Mouse (Mus musculus): ENCODE measurements around the gene Ttc26. TPM values are rescaled to one million over a fixed set of nuclear protein-coding genes. Genes with fewer than 3 reads are reported as not detected.
A peak's percentile ranks its signal among the peaks of the same experiment; 100 is the strongest.
"Not testable (repeated sequence)": the region's sequence is repeated elsewhere in the genome, so short reads cannot be mapped to it uniquely, and the experiment has no call there.

Gene Ttc26
- polyA plus RNA-seq, 1 experiment from 2014 or later = 8.3 TPM

- Histone ChIP-seq H3K36me3 (ENCODE audit: control insufficient read depth, insufficient read depth, low read length) (no peaks in the 10 kb centered on the region), H3K4me3 (ENCODE audit: low read length) (peak overlapping the region; percentile 82), H3K27ac (ENCODE audit: low read length) (no peak overlapping the region), H3K4me1 (replicated peaks; ENCODE audit: control insufficient read depth, insufficient read depth, low read length) (peaks cover 12% of the 10 kb centered on the region), H3K9me3 (ENCODE audit: control insufficient read depth, low read length) (no peaks in the 10 kb centered on the region), H3K4me2 (ENCODE audit: low read depth, low read length) (peak overlapping the region; percentile 80), H3K9ac (ENCODE audit: low read length) (no peak overlapping the region; the same call in 1 of the 2 replicates), H3K27me3 (ENCODE audit: control insufficient read depth, insufficient read depth, low read depth, low read length) (peaks cover 32% of the 10 kb centered on the region)
- ATAC-seq (ENCODE audit: low read depth) = no peak
- WGBS = 3% methylated on average over 8 of the region's 8 CpGs
Observed at GRCm38 (mm10) chr6:38355354-38355823, 25.9 kb upstream of the Ttc26 start.

GRCm38 (mm10) chr6:38355862-38356261 lies 25.4 kb upstream of the Ttc26 start:
- WGBS = 19% methylated on average over 7 of the region's 7 CpGs
- Histone ChIP-seq H3K27me3 (ENCODE audit: control insufficient read depth, insufficient read depth, low read depth, low read length) (peaks cover 29% of the 10 kb centered on the region), H3K27ac (ENCODE audit: low read length) (no peak overlapping the region), H3K9me3 (ENCODE audit: control insufficient read depth, low read length) (no peaks in the 10 kb centered on the region), H3K4me2 (ENCODE audit: low read depth, low read length) (no peak overlapping the region), H3K36me3 (ENCODE audit: control insufficient read depth, insufficient read depth, low read length) (no peaks in the 10 kb centered on the region), H3K9ac (ENCODE audit: low read length) (no peak overlapping the region), H3K4me1 (replicated peaks; ENCODE audit: control insufficient read depth, insufficient read depth, low read length) (peaks cover 12% of the 10 kb centered on the region), H3K4me3 (ENCODE audit: low read length) (no peak overlapping the region)
- ATAC-seq (ENCODE audit: low read depth) = no peak

GRCm38 (mm10) chr6:38356661-38357433 lies 24.4 kb upstream of the Ttc26 start:
- not testable (repeated sequence) for H3K36me3 ChIP-seq (ENCODE audit: control insufficient read depth, insufficient read depth, low read length); H3K27ac ChIP-seq (ENCODE audit: low read length); H3K4me2 ChIP-seq (ENCODE audit: low read depth, low read length); H3K9ac ChIP-seq (ENCODE audit: low read length); H3K9me3 ChIP-seq (ENCODE audit: control insufficient read depth, low read length); H3K4me3 ChIP-seq (ENCODE audit: low read length)
- Histone ChIP-seq H3K27me3 (ENCODE audit: control insufficient read depth, insufficient read depth, low read depth, low read length) (peaks cover 24% of the 10 kb centered on the region), H3K4me1 (replicated peaks; ENCODE audit: control insufficient read depth, insufficient read depth, low read length) (peaks cover 12% of the 10 kb centered on the region)
- 61% methylated on average over 15 of the region's 15 CpGs for WGBS
- peak; percentile 67 for ATAC-seq (ENCODE audit: low read depth)

- WGBS = 63% methylated on average over 5 of the region's 5 CpGs
Observed at GRCm38 (mm10) chr6:38357603-38358252, 23.5 kb upstream of the Ttc26 start.

GRCm38 (mm10) chr6:38358253-38359027 lies 22.8 kb upstream of the Ttc26 start:
- H3K27me3 ChIP-seq (ENCODE audit: control insufficient read depth, insufficient read depth, low read depth, low read length) = peaks cover 11% of the 10 kb centered on the region; the same call in 1 of the 2 replicates
- no peak overlapping the region for H3K27ac ChIP-seq (ENCODE audit: low read length)
- 61% methylated on average over 8 of the region's 8 CpGs for WGBS
- H3K9ac ChIP-seq (ENCODE audit: low read length) = no peak overlapping the region
- no peaks in the 10 kb centered on the region for H3K36me3 ChIP-seq (ENCODE audit: control insufficient read depth, insufficient read depth, low read length)
- ATAC-seq (ENCODE audit: low read depth) = no peak
- no peaks in the 10 kb centered on the region for H3K9me3 ChIP-seq (ENCODE audit: control insufficient read depth, low read length)
- H3K4me3 ChIP-seq (ENCODE audit: low read length) = no peak overlapping the region
- peaks cover 7% of the 10 kb centered on the region for H3K4me1 ChIP-seq (replicated peaks; ENCODE audit: control insufficient read depth, insufficient read depth, low read length)
- H3K4me2 ChIP-seq (ENCODE audit: low read depth, low read length) = no peak overlapping the region

More at GRCm38 (mm10) chr6:38357603-38358252, 23.5 kb upstream of the Ttc26 start:
- no peak for ATAC-seq (ENCODE audit: low read depth)
- no peak overlapping the region for H3K4me2 ChIP-seq (ENCODE audit: low read depth, low read length)
- peaks cover 18% of the 10 kb centered on the region for H3K27me3 ChIP-seq (ENCODE audit: control insufficient read depth, insufficient read depth, low read depth, low read length)
- H3K9me3 ChIP-seq (ENCODE audit: control insufficient read depth, low read length) = no peaks in the 10 kb centered on the region
- no peaks in the 10 kb centered on the region for H3K36me3 ChIP-seq (ENCODE audit: control insufficient read depth, insufficient read depth, low read length)
- no peak overlapping the region for H3K4me3 ChIP-seq (ENCODE audit: low read length)
- no peak overlapping the region for H3K9ac ChIP-seq (ENCODE audit: low read length)
- H3K27ac ChIP-seq (ENCODE audit: low read length) = no peak overlapping the region
- H3K4me1 ChIP-seq (replicated peaks; ENCODE audit: control insufficient read depth, insufficient read depth, low read length) = peaks cover 12% of the 10 kb centered on the region

- H3K27ac ChIP-seq (ENCODE audit: low read length); H3K27me3 ChIP-seq (ENCODE audit: control insufficient read depth, insufficient read depth, low read depth, low read length); H3K36me3 ChIP-seq (ENCODE audit: control insufficient read depth, insufficient read depth, low read length); H3K9ac ChIP-seq (ENCODE audit: low read length); H3K4me3 ChIP-seq (ENCODE audit: low read length); H3K4me1 ChIP-seq (replicated peaks; ENCODE audit: control insufficient read depth, insufficient read depth, low read length); H3K4me2 ChIP-seq (ENCODE audit: low read depth, low read length); ATAC-seq (ENCODE audit: low read depth); H3K9me3 ChIP-seq (ENCODE audit: control insufficient read depth, low read length): not testable (repeated sequence)
- 87% methylated on average over 10 of the region's 11 CpGs for WGBS
Observed at GRCm38 (mm10) chr6:38359044-38359735, 22.1 kb upstream of the Ttc26 start.

GRCm38 (mm10) chr6:38359736-38360499 lies 21.4 kb upstream of the Ttc26 start:
- Histone ChIP-seq H3K4me1 (replicated peaks; ENCODE audit: control insufficient read depth, insufficient read depth, low read length) (0 out of 2 replicates have a peak, but pooled peaks cover 3% of the 10 kb centered on the region), H3K9ac (ENCODE audit: low read length) (no peak overlapping the region), H3K27me3 (ENCODE audit: control insufficient read depth, insufficient read depth, low read depth, low read length) (peaks cover 3% of the 10 kb centered on the region; the same call in 1 of the 2 replicates), H3K4me3 (ENCODE audit: low read length) (no peak overlapping the region), H3K4me2 (ENCODE audit: low read depth, low read length) (no peak overlapping the region), H3K27ac (ENCODE audit: low read length) (no peak overlapping the region), H3K36me3 (ENCODE audit: control insufficient read depth, insufficient read depth, low read length) (no peaks in the 10 kb centered on the region), H3K9me3 (ENCODE audit: control insufficient read depth, low read length) (no peaks in the 10 kb centered on the region)
- 73% methylated on average over 12 of the region's 12 CpGs for WGBS
- ATAC-seq (ENCODE audit: low read depth) = no peak

- Histone ChIP-seq H3K9ac (ENCODE audit: low read length) (no peak overlapping the region), H3K4me3 (ENCODE audit: low read length) (no peak overlapping the region), H3K36me3 (ENCODE audit: control insufficient read depth, insufficient read depth, low read length) (no peaks in the 10 kb centered on the region), H3K4me2 (ENCODE audit: low read depth, low read length) (no peak overlapping the region), H3K9me3 (ENCODE audit: control insufficient read depth, low read length) (no peaks in the 10 kb centered on the region), H3K27ac (ENCODE audit: low read length) (no peak overlapping the region), H3K4me1 (replicated peaks; ENCODE audit: control insufficient read depth, insufficient read depth, low read length) (no peaks in the 10 kb centered on the region), H3K27me3 (ENCODE audit: control insufficient read depth, insufficient read depth, low read depth, low read length) (no peaks in the 10 kb centered on the region; the same call in 1 of the 2 replicates)
- WGBS = 84% methylated on average over 4 of the region's 4 CpGs
- ATAC-seq (ENCODE audit: low read depth) = no peak
Observed at GRCm38 (mm10) chr6:38361065-38361464, 20.2 kb upstream of the Ttc26 start.
